Mouse (Mus musculus) C2C12 (cell line): ENCODE data around the gene Ly6g6d.

Experiments
- CTCF ChIP-seq: IDR thresholded peaks from one replicate; pipeline ENCODE4 v1.5.1; 2011; ENCODE audit not compliant: control insufficient read depth, insufficient read depth, insufficient read length
- MYOG ChIP-seq: IDR thresholded peaks from one replicate; pipeline ENCODE4 v1.6.1; 2011; ENCODE audit not compliant: control insufficient read depth, insufficient read length; ENCODE audit errors: extremely low read depth

GRCm38 (mm10) chr17:35028315-35028714, 49.5 kb downstream of the Ly6g6d start:
- no peak for TF ChIP-seq CTCF
- TF ChIP-seq MYOG: no peak
